Mouse (Mus musculus): ENCODE results near the gene Fev. TPM values are rescaled to one million over a fixed set of nuclear protein-coding genes. Genes with fewer than 3 reads are reported as not detected.

The Fev gene
- polyA plus RNA-seq, 1 experiment from 2014 or later, result not detected

- Histone ChIP-seq H3K27me3 (replicated peaks) (peaks cover 95% of the 10 kb centered on the region), H3K4me1 (peaks cover 16% of the 10 kb centered on the region), H3K9me3 (no peaks in the 10 kb centered on the region), H3K36me3 (no peaks in the 10 kb centered on the region), H3K4me2 (replicated peaks) (peak within 1 kb of the TSS; percentile 51), H3K4me3 (peak within 1 kb of the TSS; percentile 19; the same call in 1 of the 2 replicates), H3K9ac (no peak within 1 kb of the TSS), H3K27ac (no peak within 1 kb of the TSS)
- 4% methylated on average over 25 of the region's 25 CpGs for WGBS
- peak; percentile 38 for ATAC-seq (ENCODE audit: low FRiP score, low read depth)
These were observed 8.1 kb upstream of the Fev start, which contains the start of gene Cryba2 for GRCm38 (mm10) chr1:74893134-74893855. TSS of gene Cryba2 (minus strand) at chr1:74893143.

GRCm38 (mm10) chr1:74892351-74893133 is 7.3 kb upstream of the Fev start:
- peaks cover 10% of the 10 kb centered on the region for H3K4me1 ChIP-seq
- H3K4me2 ChIP-seq (replicated peaks), result peak overlapping the region; percentile 51
- WGBS, result under 1% methylated on average over 39 of the region's 39 CpGs
- no peak overlapping the region for H3K9ac ChIP-seq
- H3K9me3 ChIP-seq, result no peaks in the 10 kb centered on the region
- H3K27me3 ChIP-seq (replicated peaks), result peaks cover 95% of the 10 kb centered on the region
- H3K36me3 ChIP-seq, result no peaks in the 10 kb centered on the region
- H3K27ac ChIP-seq, result no peak overlapping the region
- peak overlapping the region; percentile 19; the same call in 1 of the 2 replicates for H3K4me3 ChIP-seq
- ATAC-seq (ENCODE audit: low FRiP score, low read depth), result no peak

- WGBS, result 4% methylated on average over 2 of the region's 8 CpGs
- Histone ChIP-seq H3K27ac (no peak overlapping the region), H3K4me1 (peaks cover 10% of the 10 kb centered on the region), H3K9me3 (no peaks in the 10 kb centered on the region), H3K36me3 (no peaks in the 10 kb centered on the region), H3K9ac (no peak overlapping the region), H3K4me2 (replicated peaks) (no peak overlapping the region), H3K4me3 (no peak overlapping the region), H3K27me3 (replicated peaks) (peaks cover 96% of the 10 kb centered on the region)
- no peak for ATAC-seq (ENCODE audit: low FRiP score, low read depth)
These were observed 6.3 kb upstream of the Fev start for GRCm38 (mm10) chr1:74891513-74891912.

GRCm38 (mm10) chr1:74884196-74885141 is 750 bp downstream of the Fev start:
- Histone ChIP-seq H3K4me1 (peaks cover 24% of the 10 kb centered on the region), H3K36me3 (no peaks in the 10 kb centered on the region), H3K27ac (no peak overlapping the region), H3K4me2 (replicated peaks) (peak overlapping the region; percentile 46), H3K9ac (no peak overlapping the region), H3K9me3 (no peaks in the 10 kb centered on the region), H3K4me3 (peak overlapping the region; percentile 15; the same call in 1 of the 2 replicates), H3K27me3 (replicated peaks) (peaks cover 95% of the 10 kb centered on the region)
- ATAC-seq (ENCODE audit: low FRiP score, low read depth), result no peak
- under 1% methylated on average over 57 of the region's 57 CpGs for WGBS

GRCm38 (mm10) chr1:74883441-74883840 is 1.8 kb downstream of the Fev start:
- Histone ChIP-seq H3K27me3 (replicated peaks) (peaks cover 97% of the 10 kb centered on the region), H3K4me2 (replicated peaks) (no peak overlapping the region), H3K9ac (no peak overlapping the region), H3K27ac (no peak overlapping the region), H3K4me1 (peaks cover 24% of the 10 kb centered on the region), H3K4me3 (no peak overlapping the region), H3K36me3 (no peaks in the 10 kb centered on the region), H3K9me3 (no peaks in the 10 kb centered on the region)
- 1% methylated on average over 5 of the region's 5 CpGs for WGBS
- no peak for ATAC-seq (ENCODE audit: low FRiP score, low read depth)

- no peaks in the 10 kb centered on the region for H3K36me3 ChIP-seq
- H3K27ac ChIP-seq, result no peak overlapping the region
- H3K9me3 ChIP-seq, result no peaks in the 10 kb centered on the region
- no peak overlapping the region for H3K9ac ChIP-seq
- peaks cover 24% of the 10 kb centered on the region for H3K4me1 ChIP-seq
- 1% methylated on average over 8 of the region's 8 CpGs for WGBS
- no peak overlapping the region; the same call in 1 of the 2 replicates for H3K4me3 ChIP-seq
- H3K27me3 ChIP-seq (replicated peaks), result peaks cover 93% of the 10 kb centered on the region
- no peak for ATAC-seq (ENCODE audit: low FRiP score, low read depth)
- H3K4me2 ChIP-seq (replicated peaks), result peak overlapping the region; percentile 66; the same call in 1 of the 2 replicates
These were observed 2.4 kb downstream of the Fev start for GRCm38 (mm10) chr1:74882828-74883227.

- Histone ChIP-seq H3K27me3 (replicated peaks) (peaks cover 87% of the 10 kb centered on the region), H3K27ac (no peak overlapping the region), H3K9me3 (no peaks in the 10 kb centered on the region), H3K4me1 (peaks cover 24% of the 10 kb centered on the region), H3K4me2 (replicated peaks) (peak overlapping the region; percentile 66), H3K4me3 (peak overlapping the region; percentile 31), H3K36me3 (no peaks in the 10 kb centered on the region), H3K9ac (peak overlapping the region; percentile 38; the same call in 1 of the 2 replicates)
- ATAC-seq (ENCODE audit: low FRiP score, low read depth), result no peak
- WGBS, result 1% methylated on average over 74 of the region's 74 CpGs
These were observed 3.0 kb downstream of the Fev start for GRCm38 (mm10) chr1:74882055-74882734.

GRCm38 (mm10) chr1:74880785-74881360 is 4.3 kb downstream of the Fev start:
- Histone ChIP-seq H3K4me2 (replicated peaks) (no peak overlapping the region), H3K27me3 (replicated peaks) (peaks cover 74% of the 10 kb centered on the region), H3K4me3 (no peak overlapping the region), H3K4me1 (peaks cover 24% of the 10 kb centered on the region), H3K27ac (no peak overlapping the region), H3K9me3 (no peaks in the 10 kb centered on the region), H3K9ac (no peak overlapping the region), H3K36me3 (no peaks in the 10 kb centered on the region)
- WGBS, result 3% methylated on average over 18 of the region's 18 CpGs
- ATAC-seq (ENCODE audit: low FRiP score, low read depth), result no peak

GRCm38 (mm10) chr1:74877199-74877598 is 8.0 kb downstream of the Fev start:
- Histone ChIP-seq H3K4me2 (replicated peaks) (no peak overlapping the region), H3K27ac (no peak overlapping the region), H3K27me3 (replicated peaks) (peaks cover 37% of the 10 kb centered on the region), H3K4me1 (peaks cover 4% of the 10 kb centered on the region), H3K4me3 (no peak overlapping the region), H3K36me3 (no peaks in the 10 kb centered on the region), H3K9ac (no peak overlapping the region), H3K9me3 (no peaks in the 10 kb centered on the region)
- 70% methylated on average over 3 of the region's 3 CpGs for WGBS
- no peak for ATAC-seq (ENCODE audit: low FRiP score, low read depth)

- H3K9ac ChIP-seq, result no peak overlapping the region
- H3K4me3 ChIP-seq, result no peak overlapping the region
- no peaks in the 10 kb centered on the region for H3K4me1 ChIP-seq
- H3K4me2 ChIP-seq (replicated peaks), result no peak overlapping the region
- H3K36me3 ChIP-seq, result no peaks in the 10 kb centered on the region
- no peaks in the 10 kb centered on the region for H3K9me3 ChIP-seq
- H3K27ac ChIP-seq, result no peak overlapping the region
- WGBS, result 65% methylated on average over 2 of the region's 2 CpGs
- 0 out of 2 replicates have a peak, but pooled peaks cover 4% of the 10 kb centered on the region for H3K27me3 ChIP-seq (replicated peaks)
- no peak for ATAC-seq (ENCODE audit: low FRiP score, low read depth)
These were observed 13.0 kb downstream of the Fev start for GRCm38 (mm10) chr1:74872218-74872617.

- Histone ChIP-seq H3K4me3 (no peak overlapping the region), H3K9me3 (no peaks in the 10 kb centered on the region), H3K36me3 (no peaks in the 10 kb centered on the region), H3K27me3 (replicated peaks) (peaks cover 10% of the 10 kb centered on the region), H3K4me2 (replicated peaks) (no peak overlapping the region), H3K4me1 (peaks cover 29% of the 10 kb centered on the region), H3K27ac (no peak overlapping the region), H3K9ac (no peak overlapping the region)
- no peak for ATAC-seq (ENCODE audit: low FRiP score, low read depth)
These were observed 23.4 kb downstream of the Fev start for GRCm38 (mm10) chr1:74861783-74862182.

All from neural tube, embryonic 12.5 days (tissue).